Mouse (Mus musculus): ENCODE measurements around the gene Psme2. TPM values are rescaled to one million over a fixed set of nuclear protein-coding genes. Genes with fewer than 3 reads are reported as not detected.

The Psme2 gene
- 219 and 291 TPM in 2 replicates for polyA plus RNA-seq (2012; ENCODE audit: insufficient read depth, insufficient read length, missing spikeins)

GRCm38 (mm10) chr14:55590748-55591330 lies at the start of gene Psme2:
TSS of gene Psme2 (minus strand) at chr14:55591113.
- Histone ChIP-seq H3K4me3 (ENCODE audit: insufficient read depth, low read length) (peak within 1 kb of the TSS; percentile 94), H3K4me1 (ENCODE audit: control insufficient read depth, insufficient read depth, low read length) (peaks cover 8% of the 10 kb centered on the region), H3K27ac (ENCODE audit: insufficient read depth, low read depth, low read length) (peak within 1 kb of the TSS; percentile 95)
- TF ChIP-seq POLR2A (IDR thresholded peaks at IDR 0.05; ENCODE audit: borderline replicate concordance, low read depth, low read length), result no peak

GRCm38 (mm10) chr14:55637795-55638194 lies 46.9 kb upstream of the Psme2 start, which contains the start of gene Gm49378:
TSS of gene Gm49378 (minus strand) at chr14:55637895.
- H3K4me1 ChIP-seq (ENCODE audit: control insufficient read depth, insufficient read depth, low read length), result peaks cover 8% of the 10 kb centered on the region
- H3K27ac ChIP-seq (ENCODE audit: insufficient read depth, low read depth, low read length), result no peak within 1 kb of the TSS
- TF ChIP-seq POLR2A (IDR thresholded peaks at IDR 0.05; ENCODE audit: borderline replicate concordance, low read depth, low read length) (no peak), CTCF (IDR thresholded peaks at IDR 0.05; ENCODE audit: low read depth, low read length) (no peak)
- H3K4me3 ChIP-seq (ENCODE audit: insufficient read depth, low read length), result no peak within 1 kb of the TSS

- Histone ChIP-seq H3K4me1 (ENCODE audit: control insufficient read depth, insufficient read depth, low read length) (peaks cover 5% of the 10 kb centered on the region; the same call in 1 of the 2 replicates), H3K27ac (ENCODE audit: insufficient read depth, low read depth, low read length) (peak within 1 kb of the TSS; percentile 24; the same call in 1 of the 2 replicates), H3K4me3 (ENCODE audit: insufficient read depth, low read length) (peak within 1 kb of the TSS; percentile 83)
- no peak for TF ChIP-seq POLR2A (IDR thresholded peaks at IDR 0.05; ENCODE audit: borderline replicate concordance, low read depth, low read length)
- TF ChIP-seq CTCF (IDR thresholded peaks at IDR 0.05; ENCODE audit: low read depth, low read length), result no peak
Measured at GRCm38 (mm10) chr14:55635523-55636007, 44.7 kb upstream of the Psme2 start, which contains the start of gene Ipo4. TSS of gene Ipo4 (minus strand) at chr14:55635957.

- peak overlapping the region; percentile 83 for H3K4me3 ChIP-seq (ENCODE audit: insufficient read depth, low read length)
- no peak for TF ChIP-seq POLR2A (IDR thresholded peaks at IDR 0.05; ENCODE audit: borderline replicate concordance, low read depth, low read length)
- H3K27ac ChIP-seq (ENCODE audit: insufficient read depth, low read depth, low read length), result peak overlapping the region; percentile 24; the same call in 1 of the 2 replicates
- peaks cover 5% of the 10 kb centered on the region; the same call in 1 of the 2 replicates for H3K4me1 ChIP-seq (ENCODE audit: control insufficient read depth, insufficient read depth, low read length)
Measured at GRCm38 (mm10) chr14:55634874-55635522, 44.1 kb upstream of the Psme2 start.

- Histone ChIP-seq H3K27ac (ENCODE audit: insufficient read depth, low read depth, low read length) (no peak overlapping the region), H3K4me3 (ENCODE audit: insufficient read depth, low read length) (no peak overlapping the region), H3K4me1 (ENCODE audit: control insufficient read depth, insufficient read depth, low read length) (no peaks in the 10 kb centered on the region)
- TF ChIP-seq CTCF (IDR thresholded peaks at IDR 0.05; ENCODE audit: low read depth, low read length) (peak; percentile 70), POLR2A (IDR thresholded peaks at IDR 0.05; ENCODE audit: borderline replicate concordance, low read depth, low read length) (no peak)
Measured at GRCm38 (mm10) chr14:55629312-55629711, 38.4 kb upstream of the Psme2 start.

GRCm38 (mm10) chr14:55628077-55628827 lies 37.3 kb upstream of the Psme2 start:
- TF ChIP-seq CTCF (IDR thresholded peaks at IDR 0.05; ENCODE audit: low read depth, low read length) (no peak), POLR2A (IDR thresholded peaks at IDR 0.05; ENCODE audit: borderline replicate concordance, low read depth, low read length) (no peak)
- no peak overlapping the region for H3K27ac ChIP-seq (ENCODE audit: insufficient read depth, low read depth, low read length)
- no peak overlapping the region for H3K4me3 ChIP-seq (ENCODE audit: insufficient read depth, low read length)
- no peaks in the 10 kb centered on the region for H3K4me1 ChIP-seq (ENCODE audit: control insufficient read depth, insufficient read depth, low read length)

GRCm38 (mm10) chr14:55618486-55619195 lies 27.7 kb upstream of the Psme2 start:
- H3K4me3 ChIP-seq (ENCODE audit: insufficient read depth, low read length), result no peak overlapping the region
- H3K4me1 ChIP-seq (ENCODE audit: control insufficient read depth, insufficient read depth, low read length), result no peaks in the 10 kb centered on the region
- no peak for TF ChIP-seq CTCF (IDR thresholded peaks at IDR 0.05; ENCODE audit: low read depth, low read length)
- TF ChIP-seq POLR2A (IDR thresholded peaks at IDR 0.05; ENCODE audit: borderline replicate concordance, low read depth, low read length), result no peak
- H3K27ac ChIP-seq (ENCODE audit: insufficient read depth, low read depth, low read length), result no peak overlapping the region

GRCm38 (mm10) chr14:55617822-55618221 lies 26.9 kb upstream of the Psme2 start, which contains the start of gene Rec8:
TSS of gene Rec8 (plus strand) at chr14:55618037.
- H3K27ac ChIP-seq (ENCODE audit: insufficient read depth, low read depth, low read length), result no peak within 1 kb of the TSS
- no peak within 1 kb of the TSS for H3K4me3 ChIP-seq (ENCODE audit: insufficient read depth, low read length)
- TF ChIP-seq POLR2A (IDR thresholded peaks at IDR 0.05; ENCODE audit: borderline replicate concordance, low read depth, low read length) (no peak), CTCF (IDR thresholded peaks at IDR 0.05; ENCODE audit: low read depth, low read length) (no peak)
- no peaks in the 10 kb centered on the region for H3K4me1 ChIP-seq (ENCODE audit: control insufficient read depth, insufficient read depth, low read length)

- no peaks in the 10 kb centered on the region for H3K4me1 ChIP-seq (ENCODE audit: control insufficient read depth, insufficient read depth, low read length)
- no peak for TF ChIP-seq POLR2A (IDR thresholded peaks at IDR 0.05; ENCODE audit: borderline replicate concordance, low read depth, low read length)
- no peak for TF ChIP-seq CTCF (IDR thresholded peaks at IDR 0.05; ENCODE audit: low read depth, low read length)
- no peak overlapping the region for H3K4me3 ChIP-seq (ENCODE audit: insufficient read depth, low read length)
- H3K27ac ChIP-seq (ENCODE audit: insufficient read depth, low read depth, low read length), result no peak overlapping the region
Measured at GRCm38 (mm10) chr14:55616844-55617243, 25.9 kb upstream of the Psme2 start.

All from bone marrow macrophage, adult 2 months (primary cell).